Mouse (Mus musculus) NIH3T3 (cell line): ENCODE measurements around the gene Rhbdl3.

Experiments
- DNase-seq: peaks from one replicate; pipeline ENCODE4 v3.0.0-alpha.2; 2012; ENCODE audit warnings: low read depth

Gene Rhbdl3

GRCm38 (mm10) chr11:80300551-80301315, at the start of gene Rhbdl3:
Gene Rhbdl3 (plus strand): TSS chr11:80300912.
- peak; percentile 35 for DNase-seq

GRCm38 (mm10) chr11:80264137-80264536, 36.6 kb upstream of the Rhbdl3 start:
- DNase-seq: no peak

DNA sequence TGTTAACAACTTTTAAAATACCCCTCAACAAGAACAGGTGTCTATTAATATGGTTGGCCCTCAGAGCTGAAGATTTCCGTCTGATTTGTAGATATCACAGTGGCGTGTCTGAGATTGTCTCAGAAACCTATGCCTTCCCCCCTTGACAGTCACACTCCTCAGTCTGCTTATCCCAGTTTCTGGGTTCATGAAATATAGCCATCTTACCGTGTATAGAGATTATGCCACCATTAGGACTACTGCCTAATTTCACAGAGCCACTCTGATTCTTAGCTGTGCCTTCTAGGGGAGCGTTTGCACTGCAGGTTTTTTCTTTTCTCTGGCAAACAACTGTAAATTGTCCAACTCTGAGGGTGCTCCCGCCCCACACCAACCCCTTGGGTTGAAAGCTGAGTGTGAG, 29.6 kb upstream of the Rhbdl3 start:
- DNase-seq: no peak

GRCm38 (mm10) chr11:80275011-80275410, 25.7 kb upstream of the Rhbdl3 start:
- no peak for DNase-seq

- no peak for DNase-seq
Measured at GRCm38 (mm10) chr11:80278054-80278453, 22.7 kb upstream of the Rhbdl3 start.

DNA sequence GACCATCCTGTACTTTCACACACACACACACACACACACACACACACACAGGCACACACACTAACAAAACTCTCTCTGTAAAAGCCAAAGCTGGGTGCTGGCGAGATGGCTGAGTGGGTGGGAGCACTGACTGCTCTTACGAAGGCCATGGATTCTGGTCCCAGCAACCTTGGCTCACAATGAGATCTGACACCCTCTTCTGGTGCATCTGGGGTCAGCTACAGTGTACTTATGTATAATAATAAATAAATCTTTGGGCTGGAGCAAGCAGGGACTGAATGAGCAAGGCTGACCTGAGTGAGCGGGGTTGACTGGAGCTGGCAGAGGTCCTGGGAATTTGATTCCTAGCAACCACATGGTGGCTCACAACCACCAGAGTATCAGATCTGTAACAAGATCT, 16.9 kb upstream of the Rhbdl3 start:
- DNase-seq: peak; percentile 70

DNA sequence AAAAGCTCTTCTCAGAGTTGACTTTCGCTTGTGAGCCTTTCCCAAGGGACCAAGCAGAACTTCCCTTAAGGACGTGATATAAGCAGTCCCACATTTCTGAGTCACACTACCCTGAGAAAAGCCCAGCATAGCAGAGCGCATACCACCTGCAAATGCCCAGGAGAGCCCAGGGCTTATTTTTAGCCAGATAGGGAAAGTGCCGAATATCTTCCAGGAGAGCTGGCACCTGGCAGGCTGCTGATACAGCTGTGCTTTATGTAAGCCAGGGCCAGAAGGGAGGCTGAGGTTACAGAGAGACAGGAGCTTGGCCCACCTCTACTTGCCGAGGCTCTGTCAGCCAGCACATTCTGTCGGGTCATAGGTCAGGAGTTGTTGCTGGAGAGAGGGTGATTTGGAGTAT, 16.1 kb upstream of the Rhbdl3 start:
- DNase-seq: peak; percentile 45

DNA sequence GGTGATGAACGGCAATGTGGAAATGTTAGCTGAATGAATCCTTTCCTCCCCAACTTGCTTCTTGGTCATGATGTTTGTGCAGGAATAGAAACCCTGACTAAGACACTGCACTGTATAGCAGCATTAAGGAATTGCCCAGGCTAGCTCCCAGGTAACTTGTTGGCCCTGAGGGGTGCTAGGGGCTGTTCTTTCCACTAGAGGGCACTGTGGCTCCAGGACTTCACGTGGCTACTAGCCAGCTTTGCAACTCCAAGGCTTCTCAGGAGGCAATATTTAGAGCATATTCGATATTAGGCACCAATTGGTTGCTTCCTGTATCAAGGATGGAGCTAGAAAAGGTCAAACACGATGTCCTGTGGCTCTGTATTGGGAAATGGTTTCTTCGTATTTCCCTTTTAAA, 13.6 kb upstream of the Rhbdl3 start:
- peak; percentile 85 for DNase-seq

- DNase-seq: no peak
Measured at GRCm38 (mm10) chr11:80289701-80290445, 10.8 kb upstream of the Rhbdl3 start.

DNA sequence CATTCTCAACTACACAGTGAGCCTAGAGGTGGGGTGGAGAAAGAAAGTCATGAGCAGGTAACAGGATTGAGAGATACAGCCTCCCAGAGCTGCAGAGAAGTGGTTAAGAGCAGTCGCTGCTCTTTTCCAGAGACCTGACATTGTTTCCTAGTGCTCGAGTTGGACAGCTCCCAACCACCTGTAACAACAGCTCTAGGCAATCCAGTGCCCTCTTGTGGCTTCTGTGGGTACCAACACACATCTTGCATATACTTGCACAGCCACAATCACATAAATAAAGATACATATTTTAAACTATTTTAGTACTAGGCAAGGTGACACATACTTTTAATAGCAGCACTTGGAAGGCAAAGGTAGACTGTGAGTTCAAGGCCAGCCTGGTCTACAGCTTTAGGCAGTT, 9.7 kb upstream of the Rhbdl3 start:
- DNase-seq: no peak

GRCm38 (mm10) chr11:80292463-80292862, 8.2 kb upstream of the Rhbdl3 start:
- DNase-seq: no peak

DNA sequence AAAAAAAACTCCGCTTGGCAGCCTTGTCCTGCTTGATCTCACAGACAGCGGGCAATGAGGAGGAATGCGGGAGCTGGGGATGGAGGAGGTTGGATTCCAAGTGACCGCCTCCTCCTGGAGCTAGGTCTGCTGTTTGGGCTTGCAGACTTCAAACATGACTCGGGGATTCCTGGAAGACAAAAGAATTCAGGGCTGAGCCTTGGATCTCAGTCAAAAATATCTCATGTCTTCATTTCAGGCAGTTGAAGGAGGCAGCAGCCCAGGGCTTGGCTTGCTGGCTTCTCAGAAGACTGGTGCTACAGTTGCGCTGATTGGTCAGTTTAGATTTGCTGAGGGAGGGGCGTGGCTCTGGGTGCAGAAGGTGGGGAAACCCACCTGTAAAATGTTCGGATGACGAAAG, 5.6 kb upstream of the Rhbdl3 start:
- DNase-seq: peak; percentile 68

DNA sequence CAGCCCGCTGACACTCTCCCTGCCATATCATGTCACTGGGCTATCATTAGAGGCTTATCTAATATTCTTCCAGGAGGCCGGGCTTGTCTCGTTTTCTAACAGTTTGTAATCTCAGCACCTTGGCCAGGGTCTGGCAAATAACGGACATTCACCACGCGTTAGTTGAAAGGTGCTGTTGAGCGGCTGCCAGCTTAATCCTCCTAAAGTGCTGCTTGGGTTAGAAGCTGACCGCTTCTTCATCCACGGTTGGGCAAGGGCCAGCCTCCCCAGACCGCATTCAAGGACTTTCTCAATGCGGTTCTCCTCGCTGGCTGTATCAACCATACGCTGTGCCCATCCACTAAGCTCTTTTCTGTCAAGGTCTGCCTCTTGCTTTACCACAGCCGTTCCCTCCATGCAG, 4.9 kb upstream of the Rhbdl3 start:
- peak; percentile 56 for DNase-seq

DNA sequence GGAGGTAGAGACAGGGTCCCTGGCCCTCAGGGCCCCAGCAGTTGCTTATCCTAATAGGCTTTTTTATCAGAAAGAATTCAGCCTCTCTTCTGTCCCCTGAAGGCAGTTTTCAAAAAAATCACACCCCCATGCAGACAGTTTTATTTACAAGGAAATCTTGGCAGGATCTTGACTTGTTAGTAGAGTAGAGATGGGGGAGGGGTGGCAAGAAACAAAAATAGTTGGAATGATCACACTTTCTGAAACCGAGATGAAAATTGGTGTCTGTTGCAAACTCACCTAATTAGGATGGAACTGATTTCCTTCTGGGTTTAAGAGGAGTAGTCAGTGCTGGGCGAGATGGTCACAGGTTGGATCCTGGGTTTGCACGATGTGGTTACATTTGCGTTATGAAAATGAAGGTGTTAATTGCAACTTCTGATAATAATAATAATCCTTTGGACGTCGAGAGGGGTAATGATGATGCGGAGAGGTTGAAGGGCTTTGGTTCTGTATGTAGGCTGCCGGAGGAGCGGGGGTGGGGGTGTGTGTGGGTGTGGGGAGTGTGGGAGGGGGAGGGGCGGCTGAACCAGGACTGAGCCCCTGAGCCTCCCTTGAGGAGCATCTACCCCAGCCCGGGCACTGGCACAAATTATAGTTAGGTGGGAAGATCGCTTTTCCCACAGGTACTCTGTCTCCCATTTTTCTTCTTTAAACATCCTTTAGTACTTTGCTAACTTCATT, 1.0 kb upstream of the Rhbdl3 start:
- no peak for DNase-seq

- DNase-seq: peak; percentile 68
Measured at GRCm38 (mm10) chr11:80301316-80302045, 769 bp downstream of the Rhbdl3 start.

GRCm38 (mm10) chr11:80302046-80302390, 1.3 kb downstream of the Rhbdl3 start:
- no peak for DNase-seq

- DNase-seq: peak; percentile 57
Measured at GRCm38 (mm10) chr11:80302536-80302935, 1.8 kb downstream of the Rhbdl3 start.

GRCm38 (mm10) chr11:80303746-80304145, 3.0 kb downstream of the Rhbdl3 start:
- no peak for DNase-seq

DNA sequence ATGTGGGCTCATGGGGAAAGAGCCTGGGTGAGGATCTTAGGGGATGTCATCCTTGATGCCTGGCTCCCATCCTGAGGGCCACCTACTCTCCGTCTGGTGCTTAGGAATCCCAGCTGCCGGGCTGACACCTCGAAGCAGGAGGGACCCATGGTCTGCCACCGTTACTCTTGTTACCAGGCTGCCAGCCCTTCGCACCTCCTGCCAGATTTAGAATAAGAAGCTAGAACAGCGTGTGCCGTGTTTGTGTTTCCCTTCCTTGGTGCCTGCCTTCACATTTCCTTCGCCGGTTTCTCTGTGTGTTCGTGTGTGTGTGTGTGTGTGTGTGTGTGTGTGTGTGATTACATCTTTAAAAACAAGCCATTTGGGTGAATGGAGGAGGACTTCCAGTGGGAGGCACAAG, 4.1 kb downstream of the Rhbdl3 start:
- DNase-seq: no peak

GRCm38 (mm10) chr11:80308537-80308936, 7.8 kb downstream of the Rhbdl3 start:
- no peak for DNase-seq

GRCm38 (mm10) chr11:80311271-80311670, 10.6 kb downstream of the Rhbdl3 start:
- DNase-seq: no peak

DNA sequence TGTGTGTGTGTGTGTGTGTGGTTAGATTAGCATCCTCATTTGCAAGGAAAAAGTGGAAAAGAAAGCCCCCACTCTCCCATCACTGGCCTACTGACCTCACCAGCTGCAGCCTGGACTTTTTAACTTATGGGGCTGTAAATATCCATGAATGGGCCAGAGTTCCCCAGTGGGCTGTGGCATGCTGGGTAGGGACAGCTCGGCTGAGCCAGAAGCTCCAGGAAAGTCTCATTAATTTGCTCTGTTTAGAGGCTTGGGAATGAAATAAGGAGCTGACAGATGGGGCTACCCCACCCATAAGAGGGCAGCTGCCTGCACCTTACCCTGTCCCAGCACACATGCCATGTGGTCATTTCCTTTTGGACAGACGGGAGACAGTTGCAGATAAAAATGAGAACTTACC, 11.3 kb downstream of the Rhbdl3 start:
- no peak for DNase-seq
